11 mouse cellular contexts compared by ENCODE assay signal in the genomic region with DNA sequence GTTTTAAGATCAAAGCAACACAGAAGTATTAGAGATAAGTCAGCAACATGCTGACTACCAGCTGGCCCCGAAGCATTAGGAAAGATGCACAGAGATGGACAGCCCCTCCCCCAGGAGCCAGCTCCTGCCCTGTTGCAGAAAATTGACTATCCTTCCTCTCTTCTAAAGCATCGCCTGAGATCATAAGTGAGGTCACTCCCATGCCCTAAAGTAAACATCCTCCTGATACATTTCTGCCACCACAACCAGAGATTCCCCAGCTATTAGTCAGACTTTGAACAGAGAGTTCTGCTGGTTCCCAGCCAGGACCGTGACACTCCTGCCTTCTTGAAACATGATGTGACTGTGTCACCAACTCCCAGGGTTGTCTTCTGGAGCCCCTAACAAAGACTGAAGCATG. TPM values are rescaled to one million over a fixed set of nuclear protein-coding genes. Genes with fewer than 3 reads are reported as not detected.
A peak's percentile ranks its signal among the peaks of the same experiment; 100 is the strongest.
DNase-seq lines count a peak whose midpoint lies in the region; ATAC-seq and TF ChIP-seq lines count a peak whose summit lies in the region.
"Had no signal": no experiment of that assay in that cellular context is flagged by ENCODE, and none has a peak within 500 bp of the region (broad histone marks: within the 10 kb centered on the region; RNA-seq: fewer than 3 reads in every experiment).

No protein-coding gene starts in this region.

- CTCF ChIA-PET in Patski (lab: Charles Lee), result no interaction called here

- no peaks in the 10 kb centered on the region for H3K4me1 ChIP-seq in intestine, embryonic 14.5 days (replicated peaks; ENCODE audit: control insufficient read depth, insufficient read depth, low read length)
- no peaks in the 10 kb centered on the region for H3K4me1 ChIP-seq in intestine, embryonic 16.5 days (ENCODE audit: control insufficient read depth, insufficient read depth, low read length)
- peaks cover 18% of the 10 kb centered on the region for H3K4me1 ChIP-seq in lung, embryonic 16.5 days (replicated peaks; ENCODE audit: control insufficient read depth, insufficient read depth, low read length)
- H3K4me1 ChIP-seq: embryonic facial prominence, embryonic 13.5 days had no signal

- H3K36me3 ChIP-seq in intestine, embryonic 14.5 days (ENCODE audit: control insufficient read depth, insufficient read depth, low read length), result no peaks in the 10 kb centered on the region
- H3K36me3 ChIP-seq in intestine, embryonic 16.5 days (ENCODE audit: control insufficient read depth, insufficient read depth, low read length), result no peaks in the 10 kb centered on the region
- peaks cover 4% of the 10 kb centered on the region; the same call in 1 of the 2 replicates for H3K36me3 ChIP-seq in lung, embryonic 16.5 days (ENCODE audit: control insufficient read depth, insufficient read depth, low read length)
- H3K36me3 ChIP-seq: embryonic facial prominence, embryonic 13.5 days; limb, embryonic 15.5 days had no signal

- POLR2A ChIA-PET in Patski (lab: Charles Lee), result interaction anchor here (0.6 kb wide), 1 partner anchor 129 kb away, joined by 4 read pairs; no protein-coding TSS in a partner anchor

- no peaks in the 10 kb centered on the region for H3K9me3 ChIP-seq in intestine, embryonic 14.5 days (ENCODE audit: control insufficient read depth, low read length)
- no peaks in the 10 kb centered on the region for H3K9me3 ChIP-seq in intestine, embryonic 16.5 days (ENCODE audit: control insufficient read depth, low read length)
- H3K9me3 ChIP-seq in lung, embryonic 16.5 days (ENCODE audit: control insufficient read depth, low read length), result no peaks in the 10 kb centered on the region
- H3K9me3 ChIP-seq: embryonic facial prominence, embryonic 13.5 days; limb, embryonic 15.5 days had no signal

- ATAC-seq in intestine, embryonic 14.5 days (replicated peaks; ENCODE audit: low FRiP score, low TSS enrichment, low read depth), result 0 out of 2 replicates have a peak, but pooled peaks have one; percentile 40
- ATAC-seq in intestine, embryonic 16.5 days, result no peak
- peak; percentile 51 for ATAC-seq in Patski
- peak; percentile 89 for ATAC-seq in lung, embryonic 16.5 days (ENCODE audit: low read depth)

- no peak for TF ChIP-seq CTCF in Patski (IDR thresholded peaks at IDR 0.05)

- in situ Hi-C loops in Patski (cut with MboI; ENCODE audit: low pct_unique_long_range_greater_than_20kb), result no loop called here

- WGBS in intestine, embryonic 14.5 days, result 16% methylated on average over 3 of the region's 3 CpGs
- 18% methylated on average over 3 of the region's 3 CpGs for WGBS in intestine, embryonic 16.5 days
- 8% methylated on average over 3 of the region's 3 CpGs for WGBS in lung, embryonic 16.5 days

- H3K27me3 ChIP-seq in intestine, embryonic 14.5 days (replicated peaks; ENCODE audit: control insufficient read depth, insufficient read depth, low read length), result no peaks in the 10 kb centered on the region
- no peaks in the 10 kb centered on the region for H3K27me3 ChIP-seq in intestine, embryonic 16.5 days (replicated peaks; ENCODE audit: control insufficient read depth, insufficient read depth, low read length)
- H3K27me3 ChIP-seq in Patski, result peaks cover 8% of the 10 kb centered on the region
- H3K27me3 ChIP-seq in lung, embryonic 16.5 days (ENCODE audit: control insufficient read depth, insufficient read depth, low read depth, low read length), result no peaks in the 10 kb centered on the region
- H3K27me3 ChIP-seq: embryonic facial prominence, embryonic 13.5 days; limb, embryonic 15.5 days had no signal

- H3K27ac ChIP-seq in intestine, embryonic 14.5 days (ENCODE audit: low read depth), result no peak overlapping the region
- H3K27ac ChIP-seq in intestine, embryonic 16.5 days (ENCODE audit: low read length), result no peak overlapping the region
- H3K27ac ChIP-seq in lung, embryonic 16.5 days (ENCODE audit: low read length), result peak overlapping the region; percentile 63
- H3K27ac ChIP-seq: embryonic facial prominence, embryonic 13.5 days; limb, embryonic 15.5 days had no signal

- no peak for DNase-seq in intestine, embryonic 14.5 days (ENCODE audit: low spot score)
- peak; percentile 51 for DNase-seq in 3134 (ENCODE audit: extremely low read depth, insufficient read length, low spot score)
- no peak for DNase-seq in Patski (ENCODE audit: low read depth, low spot score)
- DNase-seq in B cell, adult 2 months, result no peak
- DNase-seq in spleen, postnatal 36 days (ENCODE audit: low spot score in 2 of 2), result no peak
- DNase-seq in cerebellum, postnatal 10 days, result no peak

- no peak overlapping the region for H3K4me3 ChIP-seq in intestine, embryonic 14.5 days (ENCODE audit: low read depth, low read length)
- H3K4me3 ChIP-seq in intestine, embryonic 16.5 days (ENCODE audit: low read length), result no peak overlapping the region
- no peak overlapping the region for H3K4me3 ChIP-seq in lung, embryonic 16.5 days (ENCODE audit: low read length)
- H3K4me3 ChIP-seq: embryonic facial prominence, embryonic 13.5 days; limb, embryonic 15.5 days had no signal

- no peak overlapping the region for H3K9ac ChIP-seq in intestine, embryonic 14.5 days (ENCODE audit: low read length)
- H3K9ac ChIP-seq in intestine, embryonic 16.5 days (ENCODE audit: low read depth, low read length), result no peak overlapping the region
- H3K9ac ChIP-seq in lung, embryonic 16.5 days (ENCODE audit: low read length), result no peak overlapping the region
- H3K9ac ChIP-seq: embryonic facial prominence, embryonic 13.5 days; limb, embryonic 15.5 days had no signal

- no peak overlapping the region for H3K4me2 ChIP-seq in intestine, embryonic 14.5 days (ENCODE audit: low read length)
- no peak overlapping the region for H3K4me2 ChIP-seq in intestine, embryonic 16.5 days (ENCODE audit: low read depth, low read length)
- no peak overlapping the region for H3K4me2 ChIP-seq in lung, embryonic 16.5 days (ENCODE audit: low read depth, low read length)
- H3K4me2 ChIP-seq: embryonic facial prominence, embryonic 13.5 days; heart, embryonic 11.5 days; limb, embryonic 15.5 days had no signal

RNA-seq across cellular contexts. Expression of a gene that starts 45.3 kb away (rescaled TPM):
- 0.82 and 0.95 TPM in 2 replicates for polyA plus RNA-seq in intestine, embryonic 14.5 days (2014; fragmentation: Nextera tagmentation; extraction: Ambion mirVana)
- polyA plus RNA-seq in intestine, embryonic 16.5 days (2015; fragmentation: Nextera tagmentation; extraction: Ambion mirVana), result 0.39 and 0.42 TPM in 2 replicates
- polyA plus RNA-seq in Patski (2021), result not detected
- 11.4 and 11.5 TPM in 2 replicates for polyA plus RNA-seq in lung, embryonic 16.5 days (2015; fragmentation: Nextera tagmentation; extraction: Ambion mirVana)
